Mouse (Mus musculus) stomach, adult 2 months (tissue): ENCODE data around the gene Sox13. TPM values are rescaled to one million over a fixed set of nuclear protein-coding genes. Genes with fewer than 3 reads are reported as not detected.

Experiments
- polyA plus RNA-seq: library from polyadenylated mRNA; depleted of rRNA; stranded (reverse); fragments of >200 nt; gene quantifications from 2 replicates; pipeline ENCODE4 v1.2.3, GENCODE M21; 2012; rRNA removed

The Sox13 gene
- 27.3 and 30.8 TPM in 2 replicates for polyA plus RNA-seq

GRCm38 (mm10) chr1:133423543-133424480 is at the start of gene Sox13:
Gene Sox13, minus strand, starts transcription at chr1:133424377.

GRCm38 (mm10) chr1:133363276-133364021 is 60.7 kb downstream of the Sox13 start, which contains the start of gene Etnk2:
Gene Etnk2, plus strand, starts transcription at chr1:133363572.

GRCm38 (mm10) chr1:133350210-133350609 is 74.0 kb downstream of the Sox13 start, which contains the start of gene Ren1:
Gene Ren1, plus strand, starts transcription at chr1:133350510.

Other genes starting within 250 kb of the Sox13 start
- gene Golt1a, start 114.6 kb downstream of the Sox13 start, polyA plus RNA-seq: 1.1 and 2.2 TPM in 2 replicates
- gene Kiss1, start 102.5 kb downstream of the Sox13 start, polyA plus RNA-seq: not detected in 2 replicates
- gene Ren1, start 73.9 kb downstream of the Sox13 start, polyA plus RNA-seq: 2.1 and 2.3 TPM in 2 replicates
- 7.1 and 7.3 TPM in 2 replicates for gene Etnk2, start 60.8 kb downstream of the Sox13 start, polyA plus RNA-seq
- gene Snrpe, start 185.9 kb upstream of the Sox13 start, polyA plus RNA-seq: 2.0 and 2.9 TPM in 2 replicates
- gene Zbed6, start 236.5 kb upstream of the Sox13 start, polyA plus RNA-seq: 0.10 and 0.13 TPM in 2 replicates
- gene Gm38394, start 236.9 kb upstream of the Sox13 start, polyA plus RNA-seq: 0.35 and 0.55 TPM in 2 replicates